13 mouse cellular contexts compared by ENCODE assay signal in genomic region chr9:71303594-71303993, GRCm38 (mm10).
DNase-seq lines count a peak whose midpoint lies in the region; TF ChIP-seq lines count a peak whose summit lies in the region.
"Had no signal": no experiment of that assay in that cellular context is flagged by ENCODE, and none has a peak within 500 bp of the region (broad histone marks: within the 10 kb centered on the region; RNA-seq: fewer than 3 reads in every experiment).

No protein-coding gene starts in this region.

- no peaks in the 10 kb centered on the region for H3K9me3 ChIP-seq in heart, embryonic 10.5 days
- H3K9me3 ChIP-seq: heart, embryonic 12.5 days; megakaryocyte, embryonic 14.5 days; stomach, embryonic 15.5 days had no signal

- no peak for TF ChIP-seq POLR2A in kidney, adult 2 months (IDR thresholded peaks at IDR 0.05; ENCODE audit: low read depth, low read length)

- DNase-seq in kidney, adult 2 months, result no peak
- DNase-seq in kidney, postnatal 25 days, result no peak
- peak; percentile 42 for DNase-seq in thymus, postnatal 4 days
- no peak for DNase-seq in thymus, postnatal 0 days (ENCODE audit: low spot score)
- peak; percentile 5 for DNase-seq in c-Kit-positive CD71-positive TER-119-positive erythroid progenitor cells, embryonic 14.5 days (ENCODE audit: low spot score)
- no peak for DNase-seq in urinary bladder, adult 18-20 months (ENCODE audit: low spot score in 2 of 2)
- no peak for DNase-seq in heart, embryonic 10.5 days (ENCODE audit: low spot score)
- DNase-seq: cerebellum, postnatal 10 days; kidney, adult 11 months; right cerebral cortex, postnatal 14 days had no signal

- WGBS in kidney, adult 2 months, result 50% methylated on average over 2 of the region's 2 CpGs
- 40% methylated on average over 2 of the region's 2 CpGs for WGBS in heart, embryonic 10.5 days

- no peaks in the 10 kb centered on the region for H3K4me1 ChIP-seq in kidney, adult 2 months (ENCODE audit: control insufficient read depth, insufficient read depth, low read length)
- H3K4me1 ChIP-seq in heart, embryonic 10.5 days, result 0 out of 2 replicates have a peak, but pooled peaks cover 7% of the 10 kb centered on the region
- H3K4me1 ChIP-seq: heart, embryonic 12.5 days; megakaryocyte, embryonic 14.5 days had no signal

- H3K27ac ChIP-seq in kidney, adult 2 months (ENCODE audit: insufficient read depth, low read depth, low read length), result no peak overlapping the region
- H3K27ac ChIP-seq in heart, embryonic 10.5 days, result no peak overlapping the region
- H3K27ac ChIP-seq: stomach, embryonic 15.5 days had no signal

- no peak overlapping the region for H3K4me3 ChIP-seq in kidney, adult 2 months (ENCODE audit: insufficient read depth, low read depth, low read length)
- H3K4me3 ChIP-seq in heart, embryonic 10.5 days, result no peak overlapping the region
- H3K4me3 ChIP-seq: heart, embryonic 12.5 days; megakaryocyte, embryonic 14.5 days; stomach, embryonic 15.5 days had no signal

- TF ChIP-seq CTCF in kidney, adult 2 months (conservative IDR thresholded peaks at IDR 0.05; ENCODE audit: insufficient read depth, insufficient read length, low read depth, low read length), result peak; percentile 30; the same call in 1 of the 2 replicates

- H3K36me3 ChIP-seq in kidney, adult 2 months (ENCODE audit: control insufficient read depth, insufficient read depth, low read length), result no peaks in the 10 kb centered on the region
- no peaks in the 10 kb centered on the region for H3K36me3 ChIP-seq in heart, embryonic 10.5 days
- H3K36me3 ChIP-seq: heart, embryonic 12.5 days; stomach, embryonic 15.5 days had no signal

- H3K27me3 ChIP-seq in kidney, adult 2 months (replicated peaks; ENCODE audit: control insufficient read depth, insufficient read depth, low read length), result no peaks in the 10 kb centered on the region
- peaks cover 4% of the 10 kb centered on the region; the same call in 1 of the 2 replicates for H3K27me3 ChIP-seq in heart, embryonic 10.5 days (ENCODE audit: insufficient read depth, poor library complexity, severe bottlenecking)
- H3K27me3 ChIP-seq: stomach, embryonic 15.5 days had no signal

Comparison
In these comparisons a context has a peak if more than half of its experiments do, and no peak if none do; other contexts are left out.
1. DNase-seq: peak in thymus, postnatal 4 days (single experiment) and c-Kit-positive CD71-positive TER-119-positive erythroid progenitor cells, embryonic 14.5 days (single experiment); none in kidney, adult 2 months (single experiment), kidney, postnatal 25 days (0 of 2), thymus, postnatal 0 days (single experiment), urinary bladder, adult 18-20 months (0 of 2) and heart, embryonic 10.5 days (single experiment).